Mouse (Mus musculus) heart, embryonic 11.5 days (tissue): Measurements from ENCODE around the gene Ank. TPM values are rescaled to one million over a fixed set of nuclear protein-coding genes. Genes with fewer than 3 reads are reported as not detected.
A peak's percentile ranks its signal among the peaks of the same experiment; 100 is the strongest.

Source experiments
- ATAC-seq: fragments of 200-750 bp; cut with Nextera tagmentation; replicated peaks from 2 replicates; pipeline ENCODE4 v1.8.0; 2017; ENCODE audit warnings: moderate library complexity; ENCODE audit not compliant: insufficient number of reproducible peaks, low FRiP score, low TSS enrichment
- H3K27ac ChIP-seq: fragments of 300-500 bp; sonication (generic); 2 replicates; pipeline ENCODE4 v1.5.1; 2014; ENCODE audit warnings: mild to moderate bottlenecking, low read depth, low read length
- H3K27me3 ChIP-seq: fragments of 300-500 bp; sonication (generic); 2 replicates; pipeline ENCODE4 v1.6.1; 2014; ENCODE audit warnings: mild to moderate bottlenecking, low read length, mixed read lengths; ENCODE audit not compliant: control insufficient read depth, insufficient read depth
- H3K36me3 ChIP-seq: fragments of 300-500 bp; sonication (generic); 2 replicates; pipeline ENCODE4 v1.6.1; 2014; ENCODE audit warnings: mild to moderate bottlenecking, low read length, moderate library complexity, mixed read lengths; ENCODE audit not compliant: control insufficient read depth, insufficient read depth
- H3K4me1 ChIP-seq: fragments of 300-500 bp; sonication (generic); 2 replicates; pipeline ENCODE4 v1.6.1; 2014; ENCODE audit warnings: low read length; ENCODE audit not compliant: control insufficient read depth, insufficient read depth
- H3K4me2 ChIP-seq: fragments of 300-500 bp; sonication (generic); 2 replicates; pipeline ENCODE4 v1.6.1; 2014; ENCODE audit warnings: mild to moderate bottlenecking, moderate library complexity
- H3K4me3 ChIP-seq: fragments of 300-500 bp; sonication (generic); 2 replicates; pipeline ENCODE4 v1.5.1; 2014; ENCODE audit warnings: low read depth, low read length
- H3K9ac ChIP-seq: fragments of 300-500 bp; sonication (generic); 2 replicates; pipeline ENCODE4 v1.6.1; 2014; ENCODE audit warnings: mild to moderate bottlenecking, low read depth, low read length, moderate library complexity
- H3K9me3 ChIP-seq: fragments of 300-500 bp; sonication (generic); replicated peaks from 2 replicates; pipeline ENCODE4 v1.6.1; 2016; ENCODE audit warnings: low read length; ENCODE audit not compliant: control insufficient read depth
- WGBS: fragments of 180-500 bp; shearing (Covaris S2); extraction: QIAGEN DNeasy Blood & Tissue Kit; methylation state at CpG from one replicate; pipeline ENCODE4 v1.1.7; 2014; ENCODE audit not compliant: insufficient replicate concordance; 5-methylcytosine and 5-hydroxymethylcytosine counted together
- polyA plus RNA-seq: library from polyadenylated mRNA; unstranded; fragments of >200 nt; fragmentation: Nextera tagmentation; extraction: Ambion mirVana; gene quantifications from 2 replicates; pipeline ENCODE4 v1.2.1, GENCODE M21; 2014

The Ank gene
- polyA plus RNA-seq: 11.9 and 13.5 TPM in 2 replicates

DNA sequence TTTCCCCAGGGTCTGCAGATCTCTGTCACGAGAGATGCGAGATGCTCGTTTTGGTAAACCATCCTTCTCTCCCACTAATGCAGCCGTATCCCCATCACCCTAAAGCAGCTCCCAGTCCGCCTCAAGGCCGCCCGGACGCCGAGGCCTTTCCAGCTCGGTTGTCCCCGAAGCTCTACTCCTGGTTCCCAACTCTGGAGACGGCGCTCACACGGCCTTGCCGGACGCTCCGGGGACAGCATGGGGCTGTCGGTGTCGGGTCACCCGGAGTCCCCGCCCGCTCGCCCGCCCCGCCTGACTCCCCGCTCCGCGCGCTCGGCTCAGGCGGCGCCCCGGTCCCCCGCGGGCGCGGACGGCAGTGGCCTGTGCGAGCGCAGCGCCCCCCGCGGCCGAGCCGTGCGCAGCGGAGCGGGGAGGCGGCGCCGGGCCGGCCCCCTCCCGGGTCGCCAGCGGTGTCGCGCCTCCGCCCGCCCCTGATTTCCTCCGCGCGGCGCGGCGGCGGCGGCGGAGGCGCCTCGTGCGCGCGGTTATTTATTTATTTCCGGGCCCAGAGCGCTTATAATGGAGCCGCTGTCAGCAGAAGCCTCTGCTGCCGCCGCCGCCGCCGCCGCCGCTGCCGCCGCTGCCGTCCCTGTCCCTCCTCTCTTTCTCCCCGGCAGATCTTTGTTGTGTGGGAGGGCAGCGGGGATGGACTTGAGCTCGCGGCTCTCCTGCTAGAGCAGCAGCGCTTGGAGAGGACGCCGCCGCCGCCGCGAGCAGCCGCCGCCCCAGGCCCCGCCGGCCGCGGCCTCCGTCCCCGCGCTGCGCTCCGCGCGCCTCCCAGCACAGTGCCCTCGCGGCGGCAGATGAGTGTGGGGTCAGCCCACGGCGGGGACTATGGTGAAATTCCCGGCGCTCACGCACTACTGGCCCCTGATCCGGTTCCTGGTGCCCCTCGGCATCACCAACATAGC, at the start of gene Ank:
Ank (plus strand) TSS at position 547 of the 950 bp plus-strand sequence.
- Histone ChIP-seq H3K4me3 (peak within 1 kb of the TSS; percentile 86), H3K9ac (peak within 1 kb of the TSS; percentile 85), H3K4me1 (peaks cover 3% of the 10 kb centered on the region; the same call in 1 of the 2 replicates), H3K9me3 (no peaks in the 10 kb centered on the region), H3K36me3 (no peaks in the 10 kb centered on the region), H3K27ac (peak within 1 kb of the TSS; percentile 85), H3K4me2 (peak within 1 kb of the TSS; percentile 89), H3K27me3 (no peaks in the 10 kb centered on the region)
- peak; percentile 88 for ATAC-seq
- WGBS: under 1% methylated on average over 87 of the region's 120 CpGs

DNA sequence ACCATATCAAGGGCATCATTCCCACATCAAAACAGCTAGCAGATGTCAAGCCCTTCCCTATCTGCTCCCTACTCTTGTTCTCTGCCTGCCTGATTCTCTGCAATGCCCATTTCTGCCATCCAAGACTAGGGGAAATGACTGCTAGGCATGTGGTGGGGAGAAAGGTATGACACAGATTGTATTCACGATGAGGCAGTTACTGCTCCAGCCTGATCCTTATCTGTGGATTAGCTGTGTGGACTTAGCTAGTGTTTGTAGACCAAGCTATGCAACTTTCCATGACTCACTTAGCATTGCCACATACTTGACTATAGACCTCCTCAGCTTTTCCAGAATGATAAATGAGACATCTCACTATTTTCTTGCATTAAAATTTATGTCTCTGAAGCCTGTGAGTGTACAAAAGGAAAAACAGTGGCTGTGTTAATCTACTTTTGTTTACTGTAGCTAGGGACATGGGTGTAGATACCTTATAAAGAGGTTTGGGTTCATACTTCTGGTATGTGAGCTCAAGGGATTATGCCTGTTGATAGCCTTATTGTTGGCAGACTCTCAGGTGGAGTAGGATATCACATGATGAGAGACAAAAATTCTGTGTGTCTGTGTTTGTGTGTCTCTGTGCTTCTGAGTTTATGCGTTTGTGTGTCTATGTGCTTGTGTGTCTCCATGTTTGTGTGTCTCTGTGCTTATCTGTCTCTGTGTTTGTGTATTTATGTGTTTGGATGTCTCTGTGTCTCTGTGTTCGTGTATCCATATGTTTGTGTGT, 47.7 kb upstream of the Ank start:
- ATAC-seq: no peak
- no peak overlapping the region for H3K4me3 ChIP-seq
- H3K36me3 ChIP-seq: no peaks in the 10 kb centered on the region
- no peaks in the 10 kb centered on the region; the same call in 1 of the 2 replicates for H3K27me3 ChIP-seq
- no peak overlapping the region for H3K4me2 ChIP-seq
- no peak overlapping the region for H3K27ac ChIP-seq
- no peaks in the 10 kb centered on the region for H3K9me3 ChIP-seq
- no peak overlapping the region for H3K9ac ChIP-seq
- WGBS: 68% methylated on average over 3 of the region's 3 CpGs
- H3K4me1 ChIP-seq: 0 out of 2 replicates have a peak, but pooled peaks cover 4% of the 10 kb centered on the region

DNA sequence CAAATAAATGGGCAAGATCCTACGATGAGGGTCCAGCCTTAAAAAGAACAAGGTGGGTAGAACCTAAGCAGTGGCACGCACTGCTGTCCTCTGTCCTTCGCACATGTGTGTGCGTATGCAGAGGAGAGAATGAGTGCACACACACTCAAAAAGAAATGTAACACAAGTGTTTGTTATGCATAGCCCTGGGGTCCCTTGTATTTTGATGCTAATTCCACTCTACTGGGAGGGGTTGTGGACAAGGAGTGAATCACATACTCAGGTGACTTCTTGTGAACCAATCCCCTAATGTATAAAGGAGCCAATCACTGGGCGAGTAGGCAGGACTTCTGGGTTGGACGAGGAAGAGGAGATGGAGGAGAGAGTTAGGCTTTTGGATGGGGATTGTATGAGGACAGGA, 44.9 kb upstream of the Ank start:
- no peaks in the 10 kb centered on the region for H3K9me3 ChIP-seq
- H3K36me3 ChIP-seq: no peaks in the 10 kb centered on the region
- H3K4me1 ChIP-seq: 0 out of 2 replicates have a peak, but pooled peaks cover 4% of the 10 kb centered on the region
- no peak overlapping the region for H3K27ac ChIP-seq
- no peak overlapping the region for H3K4me2 ChIP-seq
- H3K9ac ChIP-seq: no peak overlapping the region
- H3K4me3 ChIP-seq: no peak overlapping the region
- WGBS: 83% methylated on average over 6 of the region's 6 CpGs
- H3K27me3 ChIP-seq: no peaks in the 10 kb centered on the region; the same call in 1 of the 2 replicates
- ATAC-seq: no peak

DNA sequence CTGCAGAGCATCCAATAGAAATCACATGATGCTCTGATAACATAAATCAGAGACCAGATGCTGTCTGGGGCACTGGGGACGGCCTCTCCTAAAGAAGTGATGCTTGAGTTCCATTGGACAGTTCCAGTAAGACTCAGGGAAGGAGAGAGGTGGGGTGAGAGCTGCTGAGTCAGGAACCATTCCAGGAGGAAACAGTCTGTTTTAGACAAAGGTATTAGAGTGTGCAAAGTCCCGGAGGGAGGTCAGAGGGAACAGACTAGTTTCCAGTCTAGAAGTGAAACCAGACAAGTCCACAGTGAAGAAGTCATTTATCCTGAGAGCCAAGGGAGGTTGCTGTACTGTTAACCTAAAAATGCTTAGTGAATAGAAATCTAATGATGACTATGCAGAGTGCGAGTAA, 38.9 kb upstream of the Ank start:
- no peak overlapping the region for H3K4me2 ChIP-seq
- no peaks in the 10 kb centered on the region for H3K4me1 ChIP-seq
- no peaks in the 10 kb centered on the region for H3K9me3 ChIP-seq
- no peaks in the 10 kb centered on the region for H3K27me3 ChIP-seq
- no peak overlapping the region for H3K4me3 ChIP-seq
- no peak overlapping the region for H3K27ac ChIP-seq
- H3K36me3 ChIP-seq: no peaks in the 10 kb centered on the region
- no peak overlapping the region for H3K9ac ChIP-seq
- no peak for ATAC-seq
- WGBS: 78% methylated on average over 3 of the region's 3 CpGs

DNA sequence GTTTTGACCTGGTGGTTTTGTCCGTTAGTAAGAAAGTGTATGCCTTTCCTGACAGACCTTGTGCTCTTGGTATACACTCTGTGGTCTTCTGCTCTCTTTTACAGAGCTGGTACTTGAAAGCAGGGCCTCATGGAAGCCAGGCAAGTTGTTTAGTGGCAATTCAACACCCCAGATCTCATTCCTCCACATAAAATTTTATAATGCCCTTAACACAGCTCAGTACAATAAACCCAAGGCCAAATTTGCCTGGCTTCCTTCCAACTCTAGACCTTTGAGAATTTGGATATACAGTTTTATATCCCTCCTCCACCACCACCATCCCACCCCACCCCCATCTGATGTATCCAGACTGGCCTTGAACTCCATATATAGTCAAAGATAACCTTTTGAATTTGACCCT, 36.2 kb upstream of the Ank start:
- no peaks in the 10 kb centered on the region for H3K9me3 ChIP-seq
- no peak overlapping the region for H3K9ac ChIP-seq
- H3K27me3 ChIP-seq: no peaks in the 10 kb centered on the region
- ATAC-seq: no peak
- H3K36me3 ChIP-seq: no peaks in the 10 kb centered on the region
- H3K4me1 ChIP-seq: no peaks in the 10 kb centered on the region
- WGBS: 89% methylated on average over 1 of the region's 1 CpGs
- H3K27ac ChIP-seq: no peak overlapping the region
- H3K4me2 ChIP-seq: no peak overlapping the region
- no peak overlapping the region for H3K4me3 ChIP-seq

DNA sequence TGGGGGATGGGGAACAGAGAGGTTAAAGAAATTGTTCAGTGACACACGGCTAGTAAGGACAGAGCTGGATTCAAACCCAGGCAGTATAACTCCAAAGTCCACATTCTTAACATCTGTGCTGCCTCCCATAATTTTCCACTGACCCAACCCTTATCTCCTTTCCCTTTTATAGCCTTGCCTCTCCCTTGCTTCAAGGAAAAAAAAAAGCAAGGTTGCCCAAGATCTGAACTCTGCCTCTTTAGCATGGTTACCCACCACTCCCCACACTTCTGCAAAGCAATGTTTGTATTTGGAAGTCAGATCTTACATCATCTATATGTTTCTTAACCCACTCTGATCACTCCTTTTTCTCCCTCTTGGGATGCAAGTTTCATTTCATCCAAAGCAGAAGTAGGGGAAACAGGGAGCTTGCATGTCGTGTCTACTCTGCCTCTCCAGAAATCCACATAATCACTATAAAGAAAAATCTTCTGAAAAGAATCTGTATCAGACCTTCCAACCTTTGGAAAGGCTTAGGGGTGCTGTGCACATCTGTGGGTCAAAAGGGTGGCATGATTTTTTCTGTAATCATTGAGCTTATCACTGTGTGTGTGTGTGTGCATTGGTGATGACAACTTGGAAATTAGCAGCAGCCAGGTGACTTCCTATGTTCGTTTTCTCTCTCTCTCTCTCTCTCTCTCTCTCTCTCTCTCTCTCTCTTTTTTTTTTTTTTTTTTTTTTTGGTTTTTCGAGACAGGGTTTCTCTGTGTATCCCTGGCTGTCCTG, 33.4 kb upstream of the Ank start:
- H3K27ac ChIP-seq: no peak overlapping the region
- H3K4me1 ChIP-seq: no peaks in the 10 kb centered on the region
- H3K9ac ChIP-seq: no peak overlapping the region
- no peaks in the 10 kb centered on the region for H3K36me3 ChIP-seq
- no peak overlapping the region for H3K4me3 ChIP-seq
- WGBS: 79% methylated on average over 3 of the region's 4 CpGs
- no peak overlapping the region for H3K4me2 ChIP-seq
- no peak for ATAC-seq
- no peaks in the 10 kb centered on the region for H3K27me3 ChIP-seq
- H3K9me3 ChIP-seq: no peaks in the 10 kb centered on the region

DNA sequence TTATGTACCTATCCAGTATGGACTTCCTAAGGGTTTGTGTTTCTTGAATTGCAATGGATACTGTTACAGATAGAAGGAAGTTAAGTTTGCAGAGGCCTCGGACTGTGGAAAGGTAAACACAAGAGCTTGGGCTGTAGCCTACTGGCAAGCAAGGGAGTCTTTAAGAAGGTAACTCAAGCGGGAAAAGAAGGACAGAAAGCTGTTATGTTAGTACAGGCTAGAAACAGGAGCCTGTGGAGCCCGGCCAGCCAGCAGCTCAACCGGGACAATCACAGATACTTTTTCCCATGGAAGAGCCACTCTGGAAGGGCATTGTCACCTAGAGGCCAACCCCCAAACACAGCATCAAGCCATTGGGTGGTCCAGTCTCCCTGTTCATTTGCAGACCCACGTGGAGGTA, 31.1 kb upstream of the Ank start:
- no peaks in the 10 kb centered on the region for H3K27me3 ChIP-seq
- no peak overlapping the region for H3K9ac ChIP-seq
- H3K4me3 ChIP-seq: no peak overlapping the region
- H3K9me3 ChIP-seq: no peaks in the 10 kb centered on the region
- H3K36me3 ChIP-seq: no peaks in the 10 kb centered on the region
- no peaks in the 10 kb centered on the region for H3K4me1 ChIP-seq
- ATAC-seq: no peak
- no peak overlapping the region for H3K4me2 ChIP-seq
- H3K27ac ChIP-seq: no peak overlapping the region
- 85% methylated on average over 5 of the region's 5 CpGs for WGBS

DNA sequence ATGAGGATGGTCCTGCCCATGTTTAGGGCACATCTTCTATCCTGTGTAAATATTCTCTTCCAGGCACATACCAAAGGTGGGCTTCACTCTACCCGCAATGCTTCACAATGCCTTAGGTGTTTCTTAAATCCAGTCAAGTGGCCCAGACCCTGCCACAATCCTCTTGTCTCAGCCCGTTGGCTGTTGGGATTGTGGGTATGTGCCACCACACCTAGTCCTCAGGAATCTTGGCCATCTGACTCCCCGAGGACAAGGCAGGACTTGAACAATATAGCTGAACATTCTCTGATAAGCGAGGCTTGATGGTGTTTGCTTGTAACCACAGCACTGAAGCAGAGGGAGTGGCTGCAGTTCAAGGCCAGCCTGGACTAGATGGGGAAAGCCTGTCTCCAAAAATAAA, 30.3 kb upstream of the Ank start:
- H3K27me3 ChIP-seq: no peaks in the 10 kb centered on the region
- WGBS: 76% methylated on average over 4 of the region's 4 CpGs
- ATAC-seq: no peak
- no peaks in the 10 kb centered on the region for H3K36me3 ChIP-seq
- H3K4me2 ChIP-seq: no peak overlapping the region
- H3K9ac ChIP-seq: no peak overlapping the region
- H3K27ac ChIP-seq: no peak overlapping the region
- H3K9me3 ChIP-seq: no peaks in the 10 kb centered on the region
- H3K4me1 ChIP-seq: no peaks in the 10 kb centered on the region
- H3K4me3 ChIP-seq: no peak overlapping the region
